In genomic region chr15:5432018-5432417, GRCm38 (mm10) we compare ENCODE assay signal across 27 mouse cellular contexts.
DNase-seq lines count a peak whose midpoint lies in the region; ATAC-seq and TF ChIP-seq lines count a peak whose summit lies in the region.
"Had no signal": no experiment of that assay in that cellular context is flagged by ENCODE, and none has a peak within 500 bp of the region (broad histone marks: within the 10 kb centered on the region; RNA-seq: fewer than 3 reads in every experiment).

No protein-coding gene starts in this region.

- no peak overlapping the region for H3K4me3 ChIP-seq in bone marrow macrophage, adult 2 months (ENCODE audit: insufficient read depth, low read length)
- no peak overlapping the region for H3K4me3 ChIP-seq in liver, embryonic 12.5 days
- no peak overlapping the region for H3K4me3 ChIP-seq in midbrain, postnatal 0 days (ENCODE audit: low read depth, low read length)
- H3K4me3 ChIP-seq: embryonic facial prominence, embryonic 10.5 days; embryonic facial prominence, embryonic 13.5 days; erythroblast, embryonic 14.5 days; forebrain, embryonic 12.5 days; forebrain, embryonic 15.5 days; heart, embryonic 10.5 days; heart, embryonic 13.5 days had no signal

- DNase-seq in gastrocnemius, postnatal 36 days, result no peak
- DNase-seq in left cerebral cortex, postnatal 25 days (ENCODE audit: low spot score in 2 of 2), result no peak
- DNase-seq in midbrain, postnatal 0 days (ENCODE audit: low spot score), result no peak
- DNase-seq: adrenal gland, postnatal 10 days; cerebellum, adult 11-12 months; cerebellum, adult 8-10 months; cerebellum, postnatal 10 days; cerebellum, postnatal 36 days; embryo, embryonic 11 days; gastrocnemius, postnatal 10 days; heart, adult 18-20 months; heart, postnatal 14 days; heart, postnatal 4 days had no signal

- intact Hi-C loops in gastrocnemius, postnatal 36 days (cut with DNase I), result no loop called here
- intact Hi-C loops in left cerebral cortex, postnatal 25 days (cut with DNase I), result no loop called here

- no peak for TF ChIP-seq POLR2A in bone marrow macrophage, adult 2 months (IDR thresholded peaks at IDR 0.05; ENCODE audit: borderline replicate concordance, low read depth, low read length)

- peak; percentile 85 for ATAC-seq in CD4-positive, CD25-positive, alpha-beta regulatory T cell, adult 4 months
- peak; percentile 69 for ATAC-seq in inflammation-experienced regulatory T-cells, adult 6 months
- ATAC-seq in monocyte, adult 5-6 weeks (replicated peaks; ENCODE audit: insufficient number of reproducible peaks, low FRiP score, low TSS enrichment, poor library complexity, severe bottlenecking), result 0 out of 2 replicates have a peak, but pooled peaks have one; percentile 35
- no peak for ATAC-seq in liver, embryonic 12.5 days
- ATAC-seq in midbrain, postnatal 0 days (ENCODE audit: low FRiP score), result no peak
- ATAC-seq: forebrain, embryonic 15.5 days; intestine, embryonic 16.5 days had no signal

- peak overlapping the region; percentile 7; the same call in 1 of the 2 replicates for H3K27ac ChIP-seq in bone marrow macrophage, adult 2 months (ENCODE audit: insufficient read depth, low read depth, low read length)
- H3K27ac ChIP-seq in liver, embryonic 12.5 days, result no peak overlapping the region
- H3K27ac ChIP-seq in midbrain, postnatal 0 days (ENCODE audit: low read depth, low read length), result no peak overlapping the region
- H3K27ac ChIP-seq: embryonic facial prominence, embryonic 10.5 days; embryonic facial prominence, embryonic 13.5 days; forebrain, embryonic 12.5 days; forebrain, embryonic 15.5 days; heart, embryonic 10.5 days; heart, embryonic 13.5 days; hindbrain, embryonic 14.5 days had no signal

- H3K4me1 ChIP-seq in bone marrow macrophage, adult 2 months (ENCODE audit: control insufficient read depth, insufficient read depth, low read length), result peaks cover 14% of the 10 kb centered on the region
- H3K4me1 ChIP-seq in liver, embryonic 12.5 days, result no peaks in the 10 kb centered on the region
- H3K4me1 ChIP-seq in midbrain, postnatal 0 days (ENCODE audit: insufficient read depth, low read length), result no peaks in the 10 kb centered on the region
- H3K4me1 ChIP-seq: embryonic facial prominence, embryonic 10.5 days; embryonic facial prominence, embryonic 13.5 days; forebrain, embryonic 12.5 days; forebrain, embryonic 15.5 days; heart, embryonic 10.5 days; heart, embryonic 13.5 days had no signal

- WGBS in liver, embryonic 12.5 days (ENCODE audit: insufficient replicate concordance), result 58% methylated on average over 2 of the region's 2 CpGs
- WGBS in midbrain, postnatal 0 days, result 87% methylated on average over 2 of the region's 2 CpGs

- no peaks in the 10 kb centered on the region for H3K9me3 ChIP-seq in liver, embryonic 12.5 days (replicated peaks)
- H3K9me3 ChIP-seq in midbrain, postnatal 0 days (ENCODE audit: low read length), result no peaks in the 10 kb centered on the region
- H3K9me3 ChIP-seq: embryonic facial prominence, embryonic 10.5 days; embryonic facial prominence, embryonic 13.5 days; forebrain, embryonic 12.5 days; forebrain, embryonic 15.5 days; heart, embryonic 10.5 days; heart, embryonic 13.5 days had no signal

- H3K27me3 ChIP-seq in liver, embryonic 12.5 days (replicated peaks), result no peaks in the 10 kb centered on the region
- no peaks in the 10 kb centered on the region for H3K27me3 ChIP-seq in midbrain, postnatal 0 days (ENCODE audit: insufficient read depth, low read length)
- H3K27me3 ChIP-seq: embryonic facial prominence, embryonic 13.5 days; forebrain, embryonic 12.5 days; forebrain, embryonic 15.5 days; heart, embryonic 13.5 days had no signal

- no peak overlapping the region for H3K9ac ChIP-seq in liver, embryonic 12.5 days
- no peak overlapping the region for H3K9ac ChIP-seq in midbrain, postnatal 0 days (replicated peaks; ENCODE audit: low read length, poor library complexity, severe bottlenecking)
- H3K9ac ChIP-seq: embryonic facial prominence, embryonic 13.5 days; forebrain, embryonic 12.5 days; forebrain, embryonic 15.5 days; heart, embryonic 13.5 days; hindbrain, embryonic 14.5 days had no signal

- H3K4me2 ChIP-seq in liver, embryonic 12.5 days, result no peak overlapping the region
- H3K4me2 ChIP-seq in midbrain, postnatal 0 days (ENCODE audit: low read depth, low read length, poor library complexity, severe bottlenecking), result no peak overlapping the region
- H3K4me2 ChIP-seq: embryonic facial prominence, embryonic 13.5 days; forebrain, embryonic 12.5 days; forebrain, embryonic 15.5 days; heart, embryonic 13.5 days; hindbrain, embryonic 14.5 days had no signal

- H3K36me3 ChIP-seq in liver, embryonic 12.5 days, result no peaks in the 10 kb centered on the region
- no peaks in the 10 kb centered on the region for H3K36me3 ChIP-seq in midbrain, postnatal 0 days (ENCODE audit: insufficient read depth, low read length)
- H3K36me3 ChIP-seq: embryonic facial prominence, embryonic 10.5 days; embryonic facial prominence, embryonic 13.5 days; forebrain, embryonic 12.5 days; forebrain, embryonic 15.5 days; heart, embryonic 10.5 days; heart, embryonic 13.5 days had no signal

- no peak for TF ChIP-seq CTCF in bone marrow macrophage, adult 2 months (IDR thresholded peaks at IDR 0.05; ENCODE audit: low read depth, low read length)
- no peak for TF ChIP-seq CTCF in midbrain, postnatal 0 days (IDR thresholded peaks at IDR 0.05)

Comparison
In these comparisons a context has a peak if more than half of its experiments do, and no peak if none do; other contexts are left out.
1. ATAC-seq: peak in CD4-positive, CD25-positive, alpha-beta regulatory T cell, adult 4 months (single experiment), inflammation-experienced regulatory T-cells, adult 6 months (single experiment) and monocyte, adult 5-6 weeks (single experiment); none in liver, embryonic 12.5 days (single experiment) and midbrain, postnatal 0 days (single experiment).